Mouse (Mus musculus) spleen, adult 18-20 months (tissue): ENCODE results near the gene Cd72.

ENCODE experiments used
- DNase-seq, 2 experiments: peaks; one replicate each; pipeline ENCODE4 v3.0.0; 2022; ENCODE audit warnings: mixed read lengths in 2 of 2

Gene Cd72

DNA sequence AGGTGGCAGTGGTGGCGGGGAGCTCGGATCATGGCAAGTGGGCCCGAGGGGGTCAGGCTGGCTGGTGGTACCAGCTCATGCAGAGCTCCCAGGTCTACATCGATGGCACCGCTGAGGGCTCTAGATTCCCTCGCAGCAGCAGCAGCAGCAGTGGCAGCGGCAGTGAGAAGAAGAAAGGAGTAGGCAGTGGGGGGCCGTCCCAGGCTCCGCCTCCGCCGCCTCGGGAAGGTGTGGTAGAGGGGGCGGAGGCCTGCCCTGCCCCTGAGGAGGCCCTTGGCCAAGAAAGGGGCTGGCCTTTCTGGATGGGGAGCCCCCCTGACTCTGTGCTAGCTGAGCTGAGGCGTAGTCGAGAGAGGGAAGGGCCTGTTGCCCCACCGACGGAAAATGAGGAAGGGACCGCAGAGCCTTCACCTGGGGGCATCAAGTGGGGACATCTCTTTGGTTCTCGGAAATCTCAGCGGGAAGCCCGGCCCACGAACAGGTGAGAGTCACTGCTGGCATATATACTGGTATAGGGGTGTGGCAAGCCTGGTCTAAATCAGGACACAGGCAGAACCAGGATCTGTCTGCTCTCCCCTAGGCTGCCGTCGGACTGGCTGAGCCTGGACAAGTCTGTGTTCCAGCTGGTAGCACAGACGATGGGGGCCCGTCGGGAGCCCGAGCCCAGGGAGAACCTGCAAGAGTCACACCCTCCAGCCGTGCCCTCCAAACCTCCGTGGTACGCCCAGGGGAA, 28.6 kb downstream of the Cd72 start:
- DNase-seq, result no peak

GRCm38 (mm10) chr4:43425197-43425596, 29.2 kb downstream of the Cd72 start:
- DNase-seq, result no peak

DNA sequence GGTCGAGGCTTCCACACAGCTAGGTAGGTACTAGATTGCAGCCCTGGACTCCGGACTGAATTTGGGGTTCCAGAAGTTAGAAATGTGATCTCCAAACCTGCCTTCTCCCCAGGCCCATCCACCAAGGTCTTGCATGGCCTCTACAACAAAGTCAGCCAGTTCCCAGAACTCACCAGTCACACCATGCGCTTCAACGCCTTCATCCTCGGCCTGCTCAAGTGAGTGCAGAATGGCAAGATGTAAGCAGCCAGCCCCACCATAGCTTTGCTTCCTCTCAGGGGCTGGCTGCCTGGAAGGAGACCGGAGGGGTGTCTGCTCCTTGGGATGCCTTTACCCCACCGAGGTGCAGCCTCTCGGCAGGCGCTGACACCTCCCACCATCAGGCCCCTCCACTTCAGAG, 30.4 kb downstream of the Cd72 start:
- DNase-seq, result no peak

DNA sequence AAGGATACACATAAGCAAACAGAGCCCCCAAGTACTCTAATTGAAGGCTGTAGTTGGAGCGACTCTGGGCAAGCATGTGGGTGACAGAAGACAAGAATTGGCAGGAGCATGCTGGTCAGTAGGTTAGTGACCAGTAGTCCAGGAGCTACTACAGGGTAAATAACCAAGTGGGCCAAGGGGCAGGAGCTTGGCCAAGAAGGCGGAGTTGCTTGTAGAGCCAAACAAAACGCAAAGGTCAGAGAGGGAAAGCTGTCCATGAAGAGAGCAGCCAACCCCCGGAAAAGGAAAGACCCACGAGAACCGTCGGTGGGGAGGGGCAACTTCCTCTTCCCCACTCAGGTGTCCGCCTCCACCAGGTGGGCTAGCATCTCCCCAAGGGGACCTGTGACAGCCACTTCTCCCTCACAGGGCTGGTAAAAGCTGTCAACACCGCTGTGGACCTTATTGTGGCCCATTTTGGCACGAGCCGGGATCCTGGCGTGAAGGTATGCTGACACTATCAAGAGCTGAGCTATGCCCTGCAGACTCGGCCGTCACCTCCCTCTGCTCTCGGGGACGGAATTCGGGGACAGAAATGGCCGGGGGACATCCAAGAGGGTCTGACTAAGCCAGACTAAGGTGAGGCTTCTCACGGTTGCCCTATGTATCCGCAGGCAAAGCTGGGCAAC, 31.0 kb downstream of the Cd72 start:
- DNase-seq, result no peak

GRCm38 (mm10) chr4:43421632-43422240, 32.7 kb downstream of the Cd72 start:
- DNase-seq, result no peak

GRCm38 (mm10) chr4:43420305-43420704, 34.1 kb downstream of the Cd72 start:
- DNase-seq, result peak in 1 of 2 experiments; percentile 61

DNA sequence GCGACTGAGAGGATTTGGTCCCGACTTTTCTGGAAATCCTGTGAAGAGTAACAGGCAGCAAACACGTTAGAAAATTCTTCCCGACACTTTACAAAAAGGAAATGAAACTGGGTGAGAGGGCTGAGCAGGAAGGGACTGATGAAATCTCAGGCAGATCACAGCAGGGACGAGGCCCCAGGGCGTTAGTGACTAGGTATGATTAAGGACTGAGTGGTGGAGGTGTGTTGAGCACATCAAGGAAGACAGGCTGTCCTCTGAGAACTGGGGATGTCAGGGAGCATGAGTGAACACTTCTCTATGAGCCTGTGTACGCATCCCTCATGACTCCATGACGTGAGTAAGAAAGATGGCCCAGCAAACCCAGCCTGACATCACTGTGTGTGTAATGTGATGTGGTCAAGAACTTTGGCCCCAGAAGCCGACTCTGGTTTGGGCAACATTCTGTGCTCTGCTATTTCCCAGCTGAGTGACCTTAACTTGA, 34.6 kb downstream of the Cd72 start:
- no peak for DNase-seq

GRCm38 (mm10) chr4:43418973-43419656, 35.3 kb downstream of the Cd72 start:
- DNase-seq, result no peak

GRCm38 (mm10) chr4:43418450-43418849, 36.0 kb downstream of the Cd72 start:
- no peak for DNase-seq

- no peak for DNase-seq
Measured at GRCm38 (mm10) chr4:43417269-43418062, 37.0 kb downstream of the Cd72 start.

DNA sequence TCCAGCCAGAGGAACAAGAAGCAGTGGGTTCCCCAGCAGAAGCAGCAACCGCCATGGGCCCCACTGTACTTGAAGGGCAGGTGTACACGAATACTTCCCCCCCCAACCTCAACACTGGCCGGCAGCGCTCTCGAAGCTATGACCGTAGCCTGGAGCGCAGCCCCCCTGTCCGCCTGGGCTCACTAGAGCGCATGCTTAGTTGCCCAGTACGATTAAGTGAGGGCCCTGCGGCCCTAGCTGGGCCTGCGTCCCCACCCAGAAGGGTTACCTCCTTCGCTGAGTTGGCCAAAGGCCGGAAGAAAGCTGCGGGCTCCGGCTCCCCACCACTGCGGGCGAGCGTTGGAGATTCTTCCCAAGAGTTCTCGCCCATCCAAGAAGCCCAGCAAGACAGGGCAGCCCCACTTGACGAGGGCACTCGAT, 38.3 kb downstream of the Cd72 start:
- no peak for DNase-seq

GRCm38 (mm10) chr4:43415221-43416070, 39.0 kb downstream of the Cd72 start:
- no peak for DNase-seq

- no peak for DNase-seq
Measured at GRCm38 (mm10) chr4:43414761-43415160, 39.7 kb downstream of the Cd72 start.

DNA sequence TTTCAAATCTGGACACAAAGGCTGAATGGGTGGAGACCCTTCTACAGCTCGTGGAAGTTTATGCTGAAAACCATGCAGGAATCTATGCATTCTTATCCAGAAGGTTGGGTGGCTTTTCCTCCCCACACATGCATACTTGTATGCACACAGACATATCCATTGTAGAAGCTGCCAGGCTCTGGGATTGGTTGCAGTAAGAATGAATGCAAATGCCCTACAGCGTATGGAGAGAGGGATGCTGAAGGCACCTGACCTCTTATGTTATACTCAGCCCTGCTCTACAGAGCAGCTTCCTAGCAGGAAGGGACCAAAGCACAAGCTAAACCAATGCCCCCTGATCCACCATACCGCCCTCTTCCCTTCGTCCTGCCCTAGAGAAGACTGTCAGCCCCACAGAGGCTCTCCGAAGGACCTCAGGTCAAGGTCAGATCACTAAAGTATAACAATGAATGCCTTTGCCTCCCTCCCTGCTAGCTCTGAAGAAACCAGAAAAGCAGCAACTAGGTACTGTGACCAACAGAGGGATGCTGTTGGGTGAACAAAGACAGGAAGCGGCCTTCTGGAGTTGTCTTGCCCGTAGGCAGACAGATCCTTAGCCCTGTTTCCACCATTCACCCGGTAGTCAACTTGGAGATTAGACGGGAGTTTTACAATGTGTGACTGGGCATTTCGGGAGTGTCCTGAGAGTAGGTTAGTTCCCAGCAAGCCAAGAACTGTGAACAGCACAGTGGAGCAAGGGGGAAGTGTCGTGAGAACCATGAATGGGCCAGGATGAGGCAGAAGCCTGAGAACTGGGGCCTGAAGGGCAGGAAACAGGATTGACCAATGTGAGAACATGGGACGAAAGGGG, 47.1 kb downstream of the Cd72 start:
- no peak for DNase-seq

GRCm38 (mm10) chr4:43406162-43406971, 48.1 kb downstream of the Cd72 start:
- no peak for DNase-seq

- no peak for DNase-seq
Measured at GRCm38 (mm10) chr4:43404697-43405096, 49.7 kb downstream of the Cd72 start.

DNA sequence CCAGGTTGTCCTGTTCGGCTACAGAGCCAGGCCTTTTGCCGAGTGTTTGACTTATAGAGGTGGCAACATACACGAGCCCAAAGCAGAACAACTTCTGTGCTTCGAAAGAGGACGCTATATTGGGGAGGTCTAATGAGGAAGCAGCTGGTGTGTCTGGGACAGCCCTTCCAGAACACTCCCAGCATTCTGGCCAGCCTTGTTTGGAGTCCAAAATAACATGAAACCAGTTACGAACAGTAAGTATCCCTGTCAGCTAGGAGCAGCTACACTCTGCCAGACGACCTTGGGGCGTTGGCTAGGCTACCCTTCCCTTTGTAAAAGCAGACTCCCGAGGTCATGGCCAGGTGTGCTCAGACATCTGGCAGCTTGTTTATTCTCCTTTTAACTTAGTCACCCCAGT, 52.2 kb downstream of the Cd72 start:
- DNase-seq, result no peak

DNA sequence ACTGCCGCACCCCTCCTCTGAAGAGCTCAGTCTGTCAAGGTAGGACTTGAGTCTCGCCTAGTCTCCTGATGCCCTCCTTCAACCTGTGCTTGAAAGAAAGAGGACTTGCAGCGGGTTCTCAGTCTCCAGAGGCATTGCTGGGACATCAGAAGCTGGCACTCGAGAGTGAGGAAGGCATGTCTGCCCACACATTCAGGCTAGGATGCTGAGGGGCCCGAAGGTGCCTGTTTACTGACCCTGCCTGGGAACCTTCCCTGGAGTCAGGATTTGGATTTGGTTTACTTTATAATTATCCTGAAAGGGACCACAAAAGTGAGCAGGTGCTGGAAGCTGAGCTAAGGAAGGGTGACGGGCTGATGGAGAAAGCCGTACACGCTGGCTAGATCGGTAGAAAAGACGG, 52.9 kb downstream of the Cd72 start:
- no peak for DNase-seq

GRCm38 (mm10) chr4:43400976-43401375, 53.5 kb downstream of the Cd72 start:
- DNase-seq, result no peak
